Mouse (Mus musculus) testis, adult 2 months (tissue): ENCODE results near the gene Tpcn1.

Experiments used
- CTCF ChIP-seq: fragments of 200-500 bp; IDR thresholded peaks from 2 replicates; pipeline ENCODE4 v1.5.1; 2012; ENCODE audit warnings: low read depth, mild to moderate bottlenecking, inconsistent platforms, low read length, moderate library complexity; ENCODE audit not compliant: control insufficient read depth, insufficient read depth, insufficient replicate concordance
- POLR2A ChIP-seq: fragments of 200-500 bp; IDR thresholded peaks from 2 replicates; pipeline ENCODE4 v1.6.1; 2012; ENCODE audit warnings: low read depth, mild to moderate bottlenecking, inconsistent platforms, low read length, moderate library complexity; ENCODE audit not compliant: control insufficient read depth

GRCm38 (mm10) chr5:120571056-120571740 lies 17.3 kb downstream of the Tpcn1 start:
- no peak for TF ChIP-seq CTCF
- TF ChIP-seq POLR2A: no peak
